29 mouse cellular contexts compared by ENCODE assay signal in genomic region chr1:92646111-92646510, GRCm38 (mm10). TPM values are rescaled to one million over a fixed set of nuclear protein-coding genes. Genes with fewer than 3 reads are reported as not detected.
DNase-seq lines count a peak whose midpoint lies in the region; ATAC-seq and TF ChIP-seq lines count a peak whose summit lies in the region.
"Had no signal": no experiment of that assay in that cellular context is flagged by ENCODE, and none has a peak within 500 bp of the region (broad histone marks: within the 10 kb centered on the region; RNA-seq: fewer than 3 reads in every experiment).

No protein-coding gene starts in this region.

- ATAC-seq in forebrain, embryonic 11.5 days (replicated peaks; ENCODE audit: low FRiP score): no peak
- no peak for ATAC-seq in forebrain, embryonic 12.5 days (ENCODE audit: low FRiP score)
- no peak for ATAC-seq in midbrain, embryonic 11.5 days (ENCODE audit: low FRiP score)
- ATAC-seq in midbrain, postnatal 0 days (ENCODE audit: low FRiP score): no peak
- ATAC-seq in midbrain, embryonic 14.5 days (ENCODE audit: low FRiP score, low TSS enrichment): no peak
- ATAC-seq: activated CD4-positive, CD25-positive, alpha-beta regulatory T cell, adult 4 months; CD4-positive, CD25-positive, alpha-beta regulatory T cell, adult 4 months; forebrain, embryonic 13.5 days; forebrain, embryonic 15.5 days; Patski had no signal

- TF ChIP-seq CTCF in midbrain, postnatal 0 days (IDR thresholded peaks at IDR 0.05): no peak

- H3K36me3 ChIP-seq in forebrain, embryonic 11.5 days (ENCODE audit: control insufficient read depth, insufficient read depth, low read length): no peaks in the 10 kb centered on the region
- H3K36me3 ChIP-seq in forebrain, embryonic 12.5 days (replicated peaks): no peaks in the 10 kb centered on the region
- H3K36me3 ChIP-seq in heart, embryonic 10.5 days: no peaks in the 10 kb centered on the region
- no peaks in the 10 kb centered on the region for H3K36me3 ChIP-seq in midbrain, embryonic 11.5 days (ENCODE audit: control insufficient read depth, insufficient read depth, low read length)
- no peaks in the 10 kb centered on the region for H3K36me3 ChIP-seq in midbrain, embryonic 10.5 days
- H3K36me3 ChIP-seq in midbrain, postnatal 0 days (ENCODE audit: insufficient read depth, low read length): no peaks in the 10 kb centered on the region
- no peaks in the 10 kb centered on the region for H3K36me3 ChIP-seq in midbrain, embryonic 14.5 days (ENCODE audit: control insufficient read depth, insufficient read depth, low read length)
- H3K36me3 ChIP-seq: embryonic facial prominence, embryonic 10.5 days; embryonic facial prominence, embryonic 12.5 days; forebrain, embryonic 15.5 days; G1E had no signal

- no peaks in the 10 kb centered on the region for H3K9me3 ChIP-seq in forebrain, embryonic 11.5 days (ENCODE audit: control insufficient read depth, low read length)
- H3K9me3 ChIP-seq in forebrain, embryonic 12.5 days: no peaks in the 10 kb centered on the region
- no peaks in the 10 kb centered on the region for H3K9me3 ChIP-seq in heart, embryonic 10.5 days
- H3K9me3 ChIP-seq in midbrain, embryonic 11.5 days (ENCODE audit: control insufficient read depth, low read length): no peaks in the 10 kb centered on the region
- no peaks in the 10 kb centered on the region for H3K9me3 ChIP-seq in midbrain, embryonic 10.5 days (replicated peaks)
- no peaks in the 10 kb centered on the region for H3K9me3 ChIP-seq in midbrain, postnatal 0 days (ENCODE audit: low read length)
- no peaks in the 10 kb centered on the region for H3K9me3 ChIP-seq in midbrain, embryonic 14.5 days (ENCODE audit: control insufficient read depth, low read length)
- H3K9me3 ChIP-seq: embryonic facial prominence, embryonic 10.5 days; embryonic facial prominence, embryonic 12.5 days; forebrain, embryonic 13.5 days; forebrain, embryonic 15.5 days; G1E had no signal

- no peak overlapping the region for H3K4me2 ChIP-seq in forebrain, embryonic 11.5 days (ENCODE audit: low read depth, low read length, severe bottlenecking)
- H3K4me2 ChIP-seq in forebrain, embryonic 12.5 days: no peak overlapping the region
- H3K4me2 ChIP-seq in midbrain, embryonic 11.5 days: no peak overlapping the region
- H3K4me2 ChIP-seq in midbrain, postnatal 0 days (ENCODE audit: low read depth, low read length, poor library complexity, severe bottlenecking): no peak overlapping the region
- no peak overlapping the region for H3K4me2 ChIP-seq in midbrain, embryonic 14.5 days (ENCODE audit: low read length)
- H3K4me2 ChIP-seq: embryonic facial prominence, embryonic 12.5 days; forebrain, embryonic 13.5 days; forebrain, embryonic 15.5 days had no signal

- H3K9ac ChIP-seq in forebrain, embryonic 11.5 days (ENCODE audit: low read length): no peak overlapping the region
- H3K9ac ChIP-seq in forebrain, embryonic 12.5 days: no peak overlapping the region
- H3K9ac ChIP-seq in midbrain, embryonic 11.5 days (ENCODE audit: low read length): no peak overlapping the region
- 0 out of 2 replicates have a peak overlapping the region, but pooled peaks have one; percentile 29 for H3K9ac ChIP-seq in midbrain, postnatal 0 days (replicated peaks; ENCODE audit: low read length, poor library complexity, severe bottlenecking)
- H3K9ac ChIP-seq in midbrain, embryonic 14.5 days (replicated peaks; ENCODE audit: low read length): no peak overlapping the region
- H3K9ac ChIP-seq: embryonic facial prominence, embryonic 12.5 days; forebrain, embryonic 13.5 days; forebrain, embryonic 15.5 days had no signal

- 46% methylated on average over 2 of the region's 2 CpGs for WGBS in forebrain, embryonic 11.5 days
- whole genome bisulfite sequencing in forebrain, embryonic 12.5 days: 57% methylated on average over 2 of the region's 2 CpGs
- 53% methylated on average over 2 of the region's 2 CpGs for WGBS in heart, embryonic 10.5 days
- 52% methylated on average over 2 of the region's 2 CpGs for WGBS in midbrain, embryonic 11.5 days
- 67% methylated on average over 2 of the region's 2 CpGs for WGBS in midbrain, embryonic 10.5 days
- WGBS in midbrain, postnatal 0 days: 62% methylated on average over 2 of the region's 2 CpGs
- WGBS in midbrain, embryonic 14.5 days: 62% methylated on average over 2 of the region's 2 CpGs

- no peak overlapping the region for H3K4me3 ChIP-seq in forebrain, embryonic 11.5 days (ENCODE audit: low read depth, low read length)
- no peak overlapping the region for H3K4me3 ChIP-seq in forebrain, embryonic 12.5 days (replicated peaks)
- H3K4me3 ChIP-seq in heart, embryonic 10.5 days: no peak overlapping the region
- no peak overlapping the region for H3K4me3 ChIP-seq in midbrain, embryonic 11.5 days (ENCODE audit: low read depth, low read length)
- no peak overlapping the region for H3K4me3 ChIP-seq in midbrain, embryonic 10.5 days
- H3K4me3 ChIP-seq in midbrain, postnatal 0 days (ENCODE audit: low read depth, low read length): no peak overlapping the region
- no peak overlapping the region for H3K4me3 ChIP-seq in midbrain, embryonic 14.5 days (replicated peaks; ENCODE audit: low read depth, low read length)
- H3K4me3 ChIP-seq: embryonic facial prominence, embryonic 10.5 days; embryonic facial prominence, embryonic 12.5 days; forebrain, embryonic 13.5 days; forebrain, embryonic 15.5 days had no signal

- H3K4me1 ChIP-seq in forebrain, embryonic 11.5 days (replicated peaks; ENCODE audit: control insufficient read depth, insufficient read depth, low read length): no peaks in the 10 kb centered on the region
- H3K4me1 ChIP-seq in forebrain, embryonic 12.5 days: peaks cover 13% of the 10 kb centered on the region
- peaks cover 9% of the 10 kb centered on the region for H3K4me1 ChIP-seq in heart, embryonic 10.5 days
- peaks cover 4% of the 10 kb centered on the region for H3K4me1 ChIP-seq in midbrain, embryonic 11.5 days (ENCODE audit: control insufficient read depth, insufficient read depth, low read length)
- H3K4me1 ChIP-seq in midbrain, embryonic 10.5 days: peaks cover 20% of the 10 kb centered on the region
- H3K4me1 ChIP-seq in midbrain, postnatal 0 days (ENCODE audit: insufficient read depth, low read length): peaks cover 5% of the 10 kb centered on the region; the same call in 1 of the 2 replicates
- peaks cover 6% of the 10 kb centered on the region for H3K4me1 ChIP-seq in midbrain, embryonic 14.5 days (ENCODE audit: control insufficient read depth, insufficient read depth, low read length)

- H3K27me3 ChIP-seq in forebrain, embryonic 11.5 days (ENCODE audit: control insufficient read depth, insufficient read depth, low read length): no peaks in the 10 kb centered on the region
- peaks cover 9% of the 10 kb centered on the region for H3K27me3 ChIP-seq in forebrain, embryonic 12.5 days
- peaks cover 62% of the 10 kb centered on the region; the same call in 1 of the 2 replicates for H3K27me3 ChIP-seq in heart, embryonic 10.5 days (ENCODE audit: insufficient read depth, poor library complexity, severe bottlenecking)
- H3K27me3 ChIP-seq in midbrain, embryonic 11.5 days (ENCODE audit: control insufficient read depth, insufficient read depth, low read length): no peaks in the 10 kb centered on the region
- peaks cover 6% of the 10 kb centered on the region; the same call in 1 of the 2 replicates for H3K27me3 ChIP-seq in midbrain, embryonic 10.5 days (ENCODE audit: low read depth, poor library complexity, severe bottlenecking)
- H3K27me3 ChIP-seq in midbrain, postnatal 0 days (ENCODE audit: insufficient read depth, low read length): no peaks in the 10 kb centered on the region
- H3K27me3 ChIP-seq in midbrain, embryonic 14.5 days (ENCODE audit: control insufficient read depth, insufficient read depth, low read length): no peaks in the 10 kb centered on the region
- H3K27me3 ChIP-seq: forebrain, embryonic 15.5 days; Patski had no signal

- no peak overlapping the region for H3K27ac ChIP-seq in forebrain, embryonic 11.5 days (ENCODE audit: low read depth, low read length)
- no peak overlapping the region for H3K27ac ChIP-seq in forebrain, embryonic 12.5 days
- H3K27ac ChIP-seq in heart, embryonic 10.5 days: no peak overlapping the region
- no peak overlapping the region for H3K27ac ChIP-seq in midbrain, embryonic 11.5 days (ENCODE audit: low read depth, low read length)
- H3K27ac ChIP-seq in midbrain, embryonic 10.5 days (replicated peaks): no peak overlapping the region
- no peak overlapping the region for H3K27ac ChIP-seq in midbrain, postnatal 0 days (ENCODE audit: low read depth, low read length)
- H3K27ac ChIP-seq in midbrain, embryonic 14.5 days (replicated peaks; ENCODE audit: low read depth, low read length): no peak overlapping the region
- H3K27ac ChIP-seq: embryonic facial prominence, embryonic 10.5 days; embryonic facial prominence, embryonic 12.5 days; forebrain, embryonic 13.5 days; forebrain, embryonic 15.5 days had no signal

- peak; percentile 48 for DNase-seq in forebrain, embryonic 11.5 days (ENCODE audit: low spot score)
- DNase-seq in heart, embryonic 10.5 days (ENCODE audit: low spot score): peak; percentile 64
- no peak for DNase-seq in heart, adult 9 months (ENCODE audit: low spot score in 2 of 2)
- peak; percentile 10 for DNase-seq in midbrain, embryonic 11.5 days (ENCODE audit: low spot score, missing footprints)
- no peak for DNase-seq in midbrain, embryonic 10.5 days (ENCODE audit: low spot score)
- no peak for DNase-seq in midbrain, postnatal 0 days (ENCODE audit: low spot score)
- DNase-seq in midbrain, embryonic 14.5 days: no peak
- DNase-seq: adrenal gland, adult 8-10 months; adrenal gland, postnatal 14 days; B cell, adult 2 months; cerebellum, adult 11-12 months; cerebellum, adult 2 months; cerebellum, adult 9-10 months; cerebellum, postnatal 10 days; cerebellum, postnatal 25 days had no signal

RNA-seq across cellular contexts. Expression of gene Otos, which starts 2.5 kb away (rescaled TPM):
- polyA plus RNA-seq in forebrain, embryonic 11.5 days (2014; fragmentation: Nextera tagmentation; extraction: Ambion mirVana): not detected in 2 replicates
- polyA plus RNA-seq in forebrain, embryonic 12.5 days (2016; fragmentation: Nextera tagmentation; extraction: Ambion mirVana): 0.12 and 0.20 TPM in 2 replicates
- polyA plus RNA-seq in heart, embryonic 10.5 days (2016; fragmentation: Nextera tagmentation; extraction: Ambion mirVana): 0.08 TPM in 1 of 2 replicates, not detected in the other
- polyA plus RNA-seq in midbrain, embryonic 11.5 days (2014; fragmentation: Nextera tagmentation; extraction: Ambion mirVana): 0.08 TPM in 1 of 2 replicates, not detected in the other
- polyA plus RNA-seq in midbrain, embryonic 10.5 days (2016; fragmentation: Nextera tagmentation; extraction: Ambion mirVana): 0.07 TPM in 1 of 2 replicates, not detected in the other
- not detected in 2 replicates for total RNA-seq in midbrain, postnatal 0 days (2014; rRNA removed)
- polyA plus RNA-seq in midbrain, postnatal 0 days (2015; fragmentation: Nextera tagmentation; extraction: Ambion mirVana): 0.69 and 0.96 TPM in 2 replicates
- 0.21 and 0.46 TPM in 2 replicates for polyA plus RNA-seq in midbrain, embryonic 14.5 days (2014; fragmentation: Nextera tagmentation; extraction: Ambion mirVana)
- total RNA-seq: adrenal gland, adult 18-20 months; adrenal gland, postnatal 14 days; adrenal gland, postnatal 36 days; CH12.LX had no signal
- polyA plus RNA-seq: forebrain, embryonic 15.5 days; G1E had no signal

RNA-seq across cellular contexts. Expression of gene Cops9, which starts 4.3 kb away (rescaled TPM):
- polyA plus RNA-seq in forebrain, embryonic 11.5 days (2014; fragmentation: Nextera tagmentation; extraction: Ambion mirVana): 346 and 366 TPM in 2 replicates
- polyA plus RNA-seq in forebrain, embryonic 12.5 days (2016; fragmentation: Nextera tagmentation; extraction: Ambion mirVana): 383 and 390 TPM in 2 replicates
- 310 and 346 TPM in 2 replicates for polyA plus RNA-seq in heart, embryonic 10.5 days (2016; fragmentation: Nextera tagmentation; extraction: Ambion mirVana)
- polyA plus RNA-seq in midbrain, embryonic 11.5 days (2014; fragmentation: Nextera tagmentation; extraction: Ambion mirVana): 354 and 411 TPM in 2 replicates
- polyA plus RNA-seq in midbrain, embryonic 10.5 days (2016; fragmentation: Nextera tagmentation; extraction: Ambion mirVana): 368 and 378 TPM in 2 replicates
- total RNA-seq in midbrain, postnatal 0 days (2014; rRNA removed): 182 and 297 TPM in 2 replicates
- 598 and 604 TPM in 2 replicates for polyA plus RNA-seq in midbrain, postnatal 0 days (2015; fragmentation: Nextera tagmentation; extraction: Ambion mirVana)
- 536 and 755 TPM in 2 replicates for polyA plus RNA-seq in midbrain, embryonic 14.5 days (2014; fragmentation: Nextera tagmentation; extraction: Ambion mirVana)

RNA-seq across cellular contexts. Expression of gene Olfr12, which starts 28.5 kb away (rescaled TPM):
- 0.15 TPM in 1 of 2 replicates, not detected in the other for polyA plus RNA-seq in forebrain, embryonic 11.5 days (2014; fragmentation: Nextera tagmentation; extraction: Ambion mirVana)
- polyA plus RNA-seq in forebrain, embryonic 12.5 days (2016; fragmentation: Nextera tagmentation; extraction: Ambion mirVana): not detected in 2 replicates
- polyA plus RNA-seq in heart, embryonic 10.5 days (2016; fragmentation: Nextera tagmentation; extraction: Ambion mirVana): not detected in 2 replicates
- 0.05 and 0.12 TPM in 2 replicates for polyA plus RNA-seq in midbrain, embryonic 11.5 days (2014; fragmentation: Nextera tagmentation; extraction: Ambion mirVana)
- polyA plus RNA-seq in midbrain, embryonic 10.5 days (2016; fragmentation: Nextera tagmentation; extraction: Ambion mirVana): not detected in 2 replicates
- total RNA-seq in midbrain, postnatal 0 days (2014; rRNA removed): not detected in 2 replicates
- not detected in 2 replicates for polyA plus RNA-seq in midbrain, postnatal 0 days (2015; fragmentation: Nextera tagmentation; extraction: Ambion mirVana)
- not detected in 2 replicates for polyA plus RNA-seq in midbrain, embryonic 14.5 days (2014; fragmentation: Nextera tagmentation; extraction: Ambion mirVana)
- total RNA-seq: adrenal gland, adult 18-20 months; adrenal gland, adult 8-10 months; adrenal gland, postnatal 14 days; adrenal gland, postnatal 36 days had no signal
- polyA plus RNA-seq: activated CD4-positive, CD25-positive, alpha-beta regulatory T cell, adult 4 months; CD4-positive, CD25-positive, alpha-beta regulatory T cell, adult 4 months; cerebellum, adult 2 months; cortical plate, adult 2 months; embryonic facial prominence, embryonic 10.5 days; embryonic facial prominence, embryonic 12.5 days; forebrain, embryonic 13.5 days; forebrain, embryonic 15.5 days; G1E; Patski had no signal

RNA-seq across cellular contexts. Expression of gene Olfr1410, which starts 40.5 kb away (rescaled TPM):
- not detected in 2 replicates for polyA plus RNA-seq in forebrain, embryonic 11.5 days (2014; fragmentation: Nextera tagmentation; extraction: Ambion mirVana)
- polyA plus RNA-seq in forebrain, embryonic 12.5 days (2016; fragmentation: Nextera tagmentation; extraction: Ambion mirVana): not detected in 2 replicates
- polyA plus RNA-seq in heart, embryonic 10.5 days (2016; fragmentation: Nextera tagmentation; extraction: Ambion mirVana): not detected in 2 replicates
- not detected in 2 replicates for polyA plus RNA-seq in midbrain, embryonic 11.5 days (2014; fragmentation: Nextera tagmentation; extraction: Ambion mirVana)
- polyA plus RNA-seq in midbrain, embryonic 10.5 days (2016; fragmentation: Nextera tagmentation; extraction: Ambion mirVana): not detected in 2 replicates
- not detected in 2 replicates for total RNA-seq in midbrain, postnatal 0 days (2014; rRNA removed)
- not detected in 2 replicates for polyA plus RNA-seq in midbrain, postnatal 0 days (2015; fragmentation: Nextera tagmentation; extraction: Ambion mirVana)
- polyA plus RNA-seq in midbrain, embryonic 14.5 days (2014; fragmentation: Nextera tagmentation; extraction: Ambion mirVana): not detected in 2 replicates
- total RNA-seq: adrenal gland, adult 18-20 months; adrenal gland, adult 8-10 months; adrenal gland, postnatal 14 days; adrenal gland, postnatal 36 days had no signal
- polyA plus RNA-seq: activated CD4-positive, CD25-positive, alpha-beta regulatory T cell, adult 4 months; CD4-positive, CD25-positive, alpha-beta regulatory T cell, adult 4 months; cerebellum, adult 2 months; cortical plate, adult 2 months; embryonic facial prominence, embryonic 10.5 days; embryonic facial prominence, embryonic 12.5 days; embryonic facial prominence, embryonic 14.5 days; forebrain, embryonic 13.5 days; forebrain, embryonic 15.5 days; G1E; Patski had no signal

RNA-seq across cellular contexts. Expression of gene Olfr1411, which starts 51.9 kb away (rescaled TPM):
- not detected in 2 replicates for polyA plus RNA-seq in forebrain, embryonic 11.5 days (2014; fragmentation: Nextera tagmentation; extraction: Ambion mirVana)
- polyA plus RNA-seq in forebrain, embryonic 12.5 days (2016; fragmentation: Nextera tagmentation; extraction: Ambion mirVana): not detected in 2 replicates
- polyA plus RNA-seq in heart, embryonic 10.5 days (2016; fragmentation: Nextera tagmentation; extraction: Ambion mirVana): not detected in 2 replicates
- not detected in 2 replicates for polyA plus RNA-seq in midbrain, embryonic 11.5 days (2014; fragmentation: Nextera tagmentation; extraction: Ambion mirVana)
- polyA plus RNA-seq in midbrain, embryonic 10.5 days (2016; fragmentation: Nextera tagmentation; extraction: Ambion mirVana): not detected in 2 replicates
- not detected in 2 replicates for total RNA-seq in midbrain, postnatal 0 days (2014; rRNA removed)
- polyA plus RNA-seq in midbrain, postnatal 0 days (2015; fragmentation: Nextera tagmentation; extraction: Ambion mirVana): not detected in 2 replicates
- polyA plus RNA-seq in midbrain, embryonic 14.5 days (2014; fragmentation: Nextera tagmentation; extraction: Ambion mirVana): not detected in 2 replicates
- total RNA-seq: adrenal gland, adult 18-20 months; adrenal gland, adult 8-10 months; adrenal gland, postnatal 14 days; adrenal gland, postnatal 36 days; CH12.LX; G1E had no signal
- polyA plus RNA-seq: activated CD4-positive, CD25-positive, alpha-beta regulatory T cell, adult 4 months; CD4-positive, CD25-positive, alpha-beta regulatory T cell, adult 4 months; cerebellum, adult 2 months; cortical plate, adult 2 months; embryonic facial prominence, embryonic 10.5 days; embryonic facial prominence, embryonic 12.5 days; embryonic facial prominence, embryonic 14.5 days; forebrain, embryonic 13.5 days; forebrain, embryonic 15.5 days; G1E; Patski had no signal

Comparison
In these comparisons a context has a peak if more than half of its experiments do, and no peak if none do; other contexts are left out.
1. DNase-seq: peak in forebrain, embryonic 11.5 days (single experiment), heart, embryonic 10.5 days (single experiment) and midbrain, embryonic 11.5 days (single experiment); none in heart, adult 9 months (0 of 2), midbrain, embryonic 10.5 days (single experiment), midbrain, postnatal 0 days (single experiment) and midbrain, embryonic 14.5 days (single experiment).